Mouse (Mus musculus) cerebral cortex, adult 2 months (tissue): ENCODE data around the gene Hdac5.

Source experiments
- WGBS: fragments of 180-500 bp; shearing (Covaris S2); methylation state at CpG from one replicate; pipeline ENCODE4 v1.1.7; 2018; 5-methylcytosine and 5-hydroxymethylcytosine counted together

Gene Hdac5

DNA sequence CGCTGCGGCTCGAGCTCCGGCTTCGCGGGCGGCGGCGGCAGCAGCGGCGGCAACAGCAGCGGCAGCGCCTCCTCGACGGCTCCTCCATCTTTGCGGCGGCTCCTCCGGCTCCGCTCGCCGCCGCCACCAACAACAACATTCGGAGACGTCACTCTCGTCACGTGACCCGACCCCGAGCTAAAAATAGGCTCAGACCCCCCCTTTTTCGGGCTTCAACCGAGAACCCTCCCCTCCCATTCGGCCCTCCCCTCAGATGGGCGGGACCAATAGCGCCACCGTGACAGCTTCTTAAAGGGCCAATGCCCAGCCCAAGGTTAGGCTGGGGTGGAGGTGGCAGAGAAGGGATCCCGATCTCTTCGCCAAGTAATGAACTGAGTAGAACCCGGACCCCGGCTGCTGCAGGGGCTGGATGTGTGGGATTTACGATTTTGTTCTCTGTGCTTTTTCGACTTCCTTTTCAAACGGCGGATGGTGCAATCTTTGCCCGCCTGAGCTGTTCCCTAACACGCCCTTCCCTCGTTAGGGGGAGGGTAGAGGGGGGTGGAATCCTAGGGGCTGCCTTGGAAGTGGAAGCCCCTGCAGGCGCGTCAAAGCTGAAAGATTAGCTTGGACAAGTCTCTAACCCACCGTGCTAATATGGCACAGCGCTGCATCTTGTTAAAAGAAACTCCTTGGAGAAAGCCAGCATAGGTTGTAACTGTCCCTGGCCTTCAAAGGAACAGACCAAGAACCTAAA is at the start of gene Hdac5:
TSS of gene Hdac5 (minus strand) at position 161 of the 736 bp plus-strand sequence.
- WGBS, result under 1% methylated on average over 49 of the region's 49 CpGs

GRCm38 (mm10) chr11:102279595-102279994 is 49.6 kb upstream of the Hdac5 start:
- WGBS, result 97% methylated on average over 3 of the region's 3 CpGs

DNA sequence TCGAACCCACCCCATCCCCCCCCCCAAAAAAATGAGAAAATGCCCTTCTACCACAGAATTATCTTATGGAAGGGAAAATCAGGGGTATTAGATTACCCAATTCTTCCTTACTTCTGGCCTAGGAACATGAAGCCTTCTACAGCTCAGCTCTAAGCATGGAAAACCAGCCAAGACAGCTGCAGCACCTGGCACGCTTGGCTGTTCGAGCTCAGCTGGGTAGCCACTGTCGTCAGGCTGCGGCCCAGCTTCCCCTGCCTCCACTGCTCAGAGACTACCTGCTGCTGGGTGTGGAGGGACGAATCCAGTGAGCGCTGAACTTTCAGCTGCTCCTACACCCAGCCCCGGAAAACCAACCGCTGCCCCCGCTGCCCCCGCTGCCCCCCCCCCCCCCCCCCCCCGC is 47.8 kb upstream of the Hdac5 start:
- 60% methylated on average over 9 of the region's 12 CpGs for WGBS

GRCm38 (mm10) chr11:102276411-102276915 is 46.5 kb upstream of the Hdac5 start:
- 2% methylated on average over 33 of the region's 33 CpGs for WGBS

GRCm38 (mm10) chr11:102268520-102269244 is 38.7 kb upstream of the Hdac5 start, which contains the start of gene Asb16:
Gene Asb16 (plus strand): TSS chr11:102268743.
- WGBS, result 86% methylated on average over 12 of the region's 12 CpGs

DNA sequence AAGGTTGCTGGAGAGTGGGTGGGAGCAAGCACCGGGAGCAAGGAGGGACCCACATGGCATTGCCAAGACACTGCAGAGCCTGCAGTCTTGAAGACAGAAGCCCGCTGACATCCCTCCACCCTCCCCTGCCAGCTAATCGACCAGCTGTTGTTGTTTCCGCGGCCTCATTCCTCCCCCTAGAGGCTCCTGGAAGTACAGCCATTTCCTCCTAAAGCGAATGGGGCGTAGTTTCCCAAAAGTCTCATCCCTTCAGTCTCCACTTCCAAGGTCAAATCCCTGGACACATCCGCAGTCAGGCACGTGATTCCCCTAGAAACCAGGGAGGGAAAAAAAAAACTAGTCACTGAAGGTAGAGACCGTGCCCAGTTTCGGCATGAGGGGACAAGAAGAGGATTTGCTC is 37.5 kb upstream of the Hdac5 start:
- WGBS, result 5% methylated on average over 11 of the region's 11 CpGs

GRCm38 (mm10) chr11:102266631-102267355 is 36.8 kb upstream of the Hdac5 start:
- 77% methylated on average over 8 of the region's 8 CpGs for WGBS

DNA sequence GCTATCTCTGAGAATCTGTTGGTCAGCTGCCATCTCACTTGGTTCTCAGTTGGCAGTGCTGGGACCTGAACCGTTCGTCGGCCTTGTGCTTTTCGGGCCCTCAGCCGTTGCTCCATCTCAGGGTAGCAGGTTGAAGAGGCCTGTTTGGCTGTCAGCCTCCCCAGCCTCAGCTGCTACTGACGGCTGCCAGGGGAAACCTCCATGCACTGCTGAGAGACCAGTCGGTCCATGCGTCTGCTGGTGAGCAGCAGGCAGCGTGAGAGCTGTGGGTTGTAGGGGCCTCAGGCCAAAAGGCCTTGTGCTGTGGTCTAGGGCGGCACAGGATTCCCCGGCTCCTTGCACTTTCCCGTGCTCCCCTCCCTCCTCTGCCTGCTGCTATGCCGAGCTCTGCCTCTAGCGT is 35.9 kb upstream of the Hdac5 start:
- 82% methylated on average over 14 of the region's 14 CpGs for WGBS

GRCm38 (mm10) chr11:102263211-102263610 is 33.2 kb upstream of the Hdac5 start:
- WGBS, result 95% methylated on average over 7 of the region's 7 CpGs

DNA sequence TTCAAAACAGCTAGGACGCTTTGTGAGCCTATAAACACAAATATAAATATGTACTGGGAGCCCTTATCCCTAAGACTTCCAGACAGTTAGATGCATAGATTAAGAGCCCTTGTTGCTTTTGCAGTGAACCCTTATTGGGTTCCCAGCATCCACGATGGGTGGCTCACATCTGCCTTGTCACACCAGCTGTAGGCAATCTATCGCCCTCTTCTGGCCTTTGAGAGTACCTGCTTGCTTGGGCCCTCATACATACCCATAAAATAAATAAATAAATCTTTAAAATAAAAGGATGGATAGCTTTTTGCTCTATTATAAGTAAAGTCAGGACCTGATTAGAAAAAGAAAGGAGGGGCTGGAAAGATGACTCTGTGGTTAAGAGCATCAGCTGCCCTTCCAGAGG is 28.6 kb upstream of the Hdac5 start:
- 89% methylated on average over 3 of the region's 3 CpGs for WGBS

DNA sequence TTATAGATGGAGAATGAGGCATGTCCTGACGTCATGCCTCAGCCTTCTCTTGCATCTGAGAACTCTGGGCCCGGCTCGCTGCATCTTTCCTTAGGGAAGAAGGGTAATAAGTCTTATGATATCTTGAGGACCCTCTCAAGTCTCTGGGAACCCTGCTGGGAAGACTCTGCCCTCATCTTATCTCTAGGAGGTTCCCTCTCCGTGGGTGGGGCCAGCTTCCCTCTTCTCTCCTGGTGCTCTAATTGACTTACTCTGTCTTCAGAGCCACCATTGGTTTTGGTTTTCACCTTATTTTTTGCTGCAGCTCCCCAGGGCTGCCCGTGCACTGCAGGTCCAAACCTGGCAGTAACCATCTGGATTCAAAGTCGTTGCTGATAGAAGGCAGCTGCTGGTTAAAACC is 28.1 kb upstream of the Hdac5 start:
- 81% methylated on average over 6 of the region's 6 CpGs for WGBS

DNA sequence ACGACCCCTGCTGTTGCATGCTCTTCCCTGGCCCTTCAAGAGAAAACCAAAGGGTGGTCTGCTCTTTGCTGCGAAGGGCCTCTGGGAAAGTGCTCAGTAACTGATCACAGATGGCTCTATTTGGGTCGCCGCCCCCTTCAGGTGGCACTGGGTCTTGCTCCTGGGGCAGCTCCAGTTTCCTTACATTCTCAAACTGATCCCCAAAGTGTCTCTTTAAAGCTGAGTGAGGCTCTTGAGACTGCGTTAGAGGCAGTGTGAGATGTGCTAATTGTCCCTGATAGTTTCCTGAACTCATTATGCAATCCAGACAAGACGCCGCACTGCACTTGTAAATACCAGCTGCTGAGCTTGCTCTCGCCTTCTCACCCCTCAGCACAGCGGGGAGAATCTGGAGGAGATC is 27.5 kb upstream of the Hdac5 start:
- WGBS, result 32% methylated on average over 9 of the region's 9 CpGs

DNA sequence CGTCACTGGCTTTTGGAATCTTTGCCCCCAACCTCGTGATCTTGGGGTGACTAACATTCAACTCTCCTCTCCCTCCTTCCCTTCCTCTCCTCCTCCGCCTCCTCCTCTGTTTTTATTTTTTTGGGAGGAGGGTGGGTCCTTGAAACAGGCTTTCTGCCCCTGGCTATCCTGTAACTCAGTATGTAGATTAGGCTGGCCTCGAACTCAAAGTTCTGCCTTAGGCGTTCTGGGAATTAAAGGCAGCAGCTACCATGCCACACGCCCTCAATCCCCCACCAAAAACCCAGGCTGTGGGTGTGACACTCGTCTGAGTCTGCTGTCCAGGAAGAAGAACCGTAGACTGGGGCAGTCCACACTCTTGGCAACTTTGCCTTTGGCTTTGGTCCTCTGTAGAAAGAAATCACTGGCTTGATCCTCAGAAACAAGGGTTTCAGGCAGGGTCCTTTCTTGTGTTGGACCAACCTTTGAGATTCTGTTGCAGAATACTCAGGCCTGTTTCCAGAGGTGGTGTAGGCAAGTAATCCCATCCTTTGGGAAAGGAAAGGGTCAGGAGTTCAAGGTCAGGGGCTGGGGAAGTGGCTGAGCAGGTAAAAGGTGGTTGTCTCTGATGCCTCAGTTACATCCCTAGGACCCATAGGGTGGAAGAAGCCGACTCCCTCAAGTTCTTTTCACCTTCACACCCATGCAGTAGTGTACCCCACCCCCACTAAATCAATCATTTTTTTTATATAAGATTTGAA is 19.6 kb upstream of the Hdac5 start:
- WGBS, result 12% methylated on average over 9 of the region's 9 CpGs

GRCm38 (mm10) chr11:102248630-102249230 is 18.8 kb upstream of the Hdac5 start, which contains the start of gene BC030867:
Gene BC030867 (plus strand): TSS chr11:102248882.
- WGBS, result under 1% methylated on average over 41 of the region's 41 CpGs

- 87% methylated on average over 4 of the region's 4 CpGs for WGBS
These were observed 16.9 kb upstream of the Hdac5 start for GRCm38 (mm10) chr11:102246871-102247270.

- 59% methylated on average over 6 of the region's 6 CpGs for WGBS
These were observed 16.3 kb upstream of the Hdac5 start for GRCm38 (mm10) chr11:102246273-102246635.

DNA sequence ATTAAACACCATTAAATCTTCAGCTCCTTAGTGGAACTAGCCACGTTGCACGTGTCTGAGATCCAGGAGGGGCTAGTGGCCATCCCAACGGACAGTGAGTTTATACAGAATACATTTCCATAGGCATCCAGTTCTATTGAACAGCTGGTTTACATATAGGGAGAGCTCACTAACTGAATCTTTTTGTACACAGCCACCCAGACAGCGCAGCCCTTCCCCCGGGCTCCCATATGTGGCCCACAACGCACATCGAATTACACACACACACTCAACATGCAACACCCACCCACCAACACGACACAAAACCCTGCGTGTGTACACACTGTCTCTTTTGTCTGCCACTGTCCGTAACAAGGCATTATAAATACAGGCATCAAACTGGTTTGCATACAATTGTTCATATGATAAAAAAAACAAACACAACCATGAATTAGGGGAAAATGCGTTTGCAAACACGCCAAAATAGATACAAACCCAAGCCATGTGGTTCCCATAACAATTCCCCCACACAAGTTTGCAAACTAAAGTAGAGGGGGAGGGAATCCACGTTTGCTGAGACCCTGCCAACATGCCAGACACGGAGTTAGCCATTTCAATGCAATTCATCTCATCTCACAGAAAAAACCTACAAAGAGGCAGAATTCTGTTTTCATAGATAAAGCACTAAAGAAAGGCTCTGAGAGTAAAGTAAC is 15.8 kb upstream of the Hdac5 start:
- 24% methylated on average over 14 of the region's 14 CpGs for WGBS

- WGBS, result under 1% methylated on average over 32 of the region's 32 CpGs
These were observed 15.0 kb upstream of the Hdac5 start for GRCm38 (mm10) chr11:102244926-102245449.

DNA sequence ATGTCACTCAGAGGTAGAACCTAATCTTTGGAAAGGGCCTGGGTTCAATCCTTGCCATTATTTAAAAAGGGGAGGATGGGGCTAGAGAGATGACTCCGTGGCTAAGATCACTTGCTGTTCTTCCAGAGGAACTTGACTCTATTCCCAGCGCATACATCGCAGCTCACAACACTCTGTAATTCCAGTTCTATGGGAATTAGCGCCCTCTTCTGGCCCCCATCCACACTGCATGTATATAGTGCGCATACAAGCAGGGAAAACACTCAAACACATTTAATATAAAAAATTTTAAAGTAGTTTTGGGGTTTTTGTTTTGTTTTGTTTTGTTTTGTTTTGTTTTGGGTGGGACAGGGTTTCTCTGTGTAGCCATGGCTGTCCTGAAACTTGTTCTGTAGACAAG is 11.9 kb upstream of the Hdac5 start:
- WGBS, result 57% methylated on average over 5 of the region's 5 CpGs

DNA sequence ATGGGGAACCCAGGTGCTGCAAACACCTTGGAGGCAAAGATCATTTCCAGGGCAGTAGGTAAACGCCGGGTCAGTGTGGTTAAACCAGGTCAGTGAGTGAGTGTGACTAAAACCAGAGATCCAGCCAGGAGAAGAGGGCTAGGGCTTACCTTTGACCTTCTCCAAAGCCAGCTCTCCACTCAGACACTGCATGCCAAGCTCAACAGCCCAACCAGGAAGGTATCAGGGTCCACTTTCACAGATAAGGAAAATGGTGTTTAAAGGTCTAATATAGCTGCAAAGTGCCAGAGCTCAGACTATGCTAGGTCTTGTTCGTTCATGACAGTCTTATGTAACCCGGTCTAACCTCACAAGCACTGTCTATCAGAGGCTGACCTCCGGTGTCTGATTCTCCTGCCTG is 11.3 kb upstream of the Hdac5 start:
- 91% methylated on average over 5 of the region's 5 CpGs for WGBS
